Mouse (Mus musculus) left cerebral cortex, adult 11 months (tissue): ENCODE data around the gene 9830107B12Rik.
"Not testable (repeated sequence)": the region's sequence is repeated elsewhere in the genome, so short reads cannot be mapped to it uniquely, and the experiment has no call there.

ENCODE experiments used
- DNase-seq: peaks from one replicate; pipeline ENCODE4 v3.0.0; 2022; ENCODE audit warnings: low spot score

9830107B12Rik gene

DNA sequence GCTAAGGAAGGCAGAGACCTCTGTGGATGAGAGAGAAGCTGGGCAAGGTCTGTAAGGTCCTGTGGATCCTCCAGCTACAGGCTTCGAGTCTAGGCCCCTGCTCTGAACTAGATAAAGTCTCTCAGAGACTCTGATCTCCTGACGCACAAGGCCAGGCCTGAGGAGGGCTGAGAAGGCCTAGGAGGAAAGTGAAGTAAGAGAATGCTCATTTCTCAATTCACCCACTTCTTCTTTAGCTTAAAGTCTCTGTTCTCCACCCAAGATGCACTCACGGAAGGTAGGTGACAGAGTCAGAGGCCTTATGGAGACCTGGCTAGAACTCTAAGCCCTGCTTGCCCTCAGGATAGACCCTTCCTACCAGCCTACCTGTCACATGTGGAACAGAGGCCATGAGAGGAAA is at the start of gene 9830107B12Rik:
TSS of gene 9830107B12Rik (minus strand) at position 149 of the 400 bp plus-strand sequence.
- no peak for DNase-seq

DNA sequence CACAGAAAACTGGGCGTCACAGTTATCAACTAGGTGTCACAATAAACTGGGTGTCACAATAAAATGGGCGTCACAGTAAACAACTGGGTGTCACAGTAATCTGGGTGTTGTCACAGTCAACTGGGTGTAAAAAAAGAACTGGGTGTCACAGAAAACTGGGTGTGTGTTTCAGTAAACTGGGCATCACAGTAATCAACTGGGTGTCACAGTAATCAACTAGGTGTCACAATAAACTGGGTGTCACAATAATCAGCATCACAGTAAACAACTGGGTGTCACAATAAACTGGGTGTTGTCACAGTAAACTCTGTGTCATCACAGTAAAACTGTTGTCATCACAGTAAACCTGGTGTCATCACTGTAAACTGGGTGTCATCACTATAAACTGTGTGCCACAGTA is 46.3 kb upstream of the 9830107B12Rik start:
- no peak for DNase-seq

DNA sequence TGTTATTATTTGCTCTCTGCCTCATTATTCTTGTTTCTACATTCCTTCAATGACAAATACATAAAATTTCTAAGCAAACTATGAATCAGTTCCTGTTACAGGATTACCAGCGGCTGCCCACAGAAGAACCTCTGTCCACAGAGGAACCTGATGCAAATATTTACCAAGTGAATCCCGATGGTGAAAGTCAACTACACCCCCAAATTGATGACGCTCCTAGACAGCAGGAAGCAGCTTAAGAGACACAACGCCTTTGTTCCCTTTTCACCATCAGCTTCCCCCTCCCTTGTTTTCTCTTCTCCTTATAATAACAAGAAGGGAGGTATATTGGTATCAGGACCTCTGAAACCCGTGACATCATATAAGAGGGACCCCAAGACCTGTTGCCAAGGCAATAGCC is 39.2 kb upstream of the 9830107B12Rik start:
- no peak for DNase-seq

DNA sequence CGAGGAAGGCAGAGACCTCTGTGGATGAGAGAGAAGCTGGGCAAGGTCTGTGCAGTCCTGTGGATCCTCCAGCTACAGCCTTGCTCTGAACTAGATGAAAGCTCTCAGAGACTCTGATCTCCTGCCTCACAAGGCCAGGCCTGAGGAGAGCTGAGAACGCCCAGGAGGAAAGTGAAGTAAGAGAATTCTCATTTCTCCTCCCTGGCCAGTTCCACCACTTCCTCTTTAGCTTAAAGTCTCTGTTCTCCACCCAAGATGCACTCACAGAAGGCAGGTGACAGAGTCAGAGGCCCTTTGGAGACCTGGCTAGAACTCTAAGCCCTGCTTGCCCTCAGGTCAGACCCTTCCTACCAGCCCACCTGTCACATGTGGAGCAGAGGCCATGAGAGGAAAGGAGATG is 21.0 kb upstream of the 9830107B12Rik start, which contains the start of gene A530064D06Rik:
TSS of gene A530064D06Rik (minus strand) at position 173 of the 400 bp plus-strand sequence.
- not testable (repeated sequence) for DNase-seq

DNA sequence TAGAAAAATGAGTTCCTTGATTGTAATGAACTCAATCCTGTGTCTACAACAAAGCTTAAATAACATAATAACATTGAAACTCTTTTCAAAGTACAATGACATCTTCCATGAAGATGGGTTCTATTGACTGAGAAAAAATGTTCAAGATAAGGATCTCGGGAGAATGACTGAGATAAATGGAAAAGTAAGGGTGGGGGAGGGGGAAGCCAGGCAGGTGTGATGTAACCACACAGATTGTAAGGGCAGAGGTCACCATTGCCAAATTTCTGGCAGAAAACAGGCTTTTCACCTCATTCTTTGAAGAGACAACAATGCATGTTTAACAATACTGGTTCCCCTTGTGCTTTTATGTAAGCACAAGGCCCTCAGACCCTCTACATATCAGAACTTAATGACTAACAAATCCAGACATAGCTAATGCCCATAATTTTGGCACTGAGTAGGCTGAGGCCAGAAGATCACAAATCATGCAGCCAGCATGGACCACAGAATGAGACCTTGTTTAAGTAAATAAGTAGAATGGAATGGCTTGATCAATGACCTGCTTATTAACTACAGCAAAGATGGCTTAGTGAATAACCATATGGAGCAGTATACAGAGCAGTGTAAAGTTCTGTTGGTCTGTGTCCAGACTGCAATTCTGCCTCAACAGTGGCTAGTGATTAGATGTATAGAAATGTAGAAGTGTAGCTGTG is 11.5 kb upstream of the 9830107B12Rik start:
- DNase-seq, result no peak

DNA sequence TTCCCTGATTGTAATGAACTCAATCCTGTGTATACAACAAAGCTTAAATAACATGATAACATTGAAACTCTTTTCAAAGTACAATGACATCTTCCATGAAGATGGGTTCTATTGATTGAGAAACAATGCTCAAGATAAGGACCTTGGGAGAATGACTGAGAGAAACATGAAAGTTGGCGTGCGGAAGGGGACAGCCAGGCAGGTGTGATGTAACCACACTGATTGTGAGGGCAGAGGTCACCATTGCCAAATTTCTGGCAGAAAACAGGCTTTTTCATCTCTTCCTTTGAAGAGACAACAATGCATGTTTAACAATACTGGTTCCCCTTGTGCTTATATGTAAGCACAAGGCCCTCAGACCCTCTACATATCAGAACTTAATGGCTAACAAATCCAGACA is 13.3 kb downstream of the 9830107B12Rik start:
- DNase-seq, result no peak

DNA sequence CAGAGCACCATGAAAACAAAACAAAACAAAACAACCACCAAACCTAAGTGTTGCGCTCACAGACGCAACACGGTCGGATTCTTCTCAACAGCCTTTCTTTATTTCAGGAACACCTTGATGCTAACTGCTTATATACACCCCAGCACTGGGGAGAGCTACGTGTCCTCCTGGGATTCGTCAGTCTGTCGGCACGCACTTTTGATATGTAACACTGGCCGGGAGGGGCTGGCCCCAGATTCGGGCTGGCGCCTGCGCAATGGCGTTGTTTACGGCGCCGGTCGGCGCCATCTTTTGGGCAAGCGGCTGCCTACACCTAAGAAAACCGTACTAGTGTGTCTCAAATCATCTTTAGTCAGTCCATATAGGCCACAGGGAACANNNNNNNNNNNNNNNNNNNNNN is 25.6 kb downstream of the 9830107B12Rik start:
- DNase-seq, result no peak

DNA sequence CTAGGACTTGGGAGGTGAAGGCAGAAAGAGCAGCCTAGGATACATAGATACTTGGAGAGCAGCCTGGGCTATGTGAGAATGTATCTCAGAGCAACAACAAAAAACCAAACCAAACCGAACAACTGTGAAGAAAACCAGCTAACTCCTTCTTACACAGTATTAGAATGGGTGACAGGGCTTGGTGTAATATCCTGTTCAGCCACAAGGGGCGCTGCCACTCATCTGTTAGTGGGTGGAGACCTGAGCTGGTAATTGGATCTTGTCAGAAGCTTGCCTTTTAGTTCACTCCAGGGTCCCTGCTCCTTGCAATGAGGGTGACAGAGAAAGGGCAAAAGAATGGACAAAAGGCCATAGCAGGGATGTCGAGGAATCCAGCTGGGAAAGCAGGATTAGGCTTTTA is 26.4 kb downstream of the 9830107B12Rik start:
- peak; percentile 37 for DNase-seq

DNA sequence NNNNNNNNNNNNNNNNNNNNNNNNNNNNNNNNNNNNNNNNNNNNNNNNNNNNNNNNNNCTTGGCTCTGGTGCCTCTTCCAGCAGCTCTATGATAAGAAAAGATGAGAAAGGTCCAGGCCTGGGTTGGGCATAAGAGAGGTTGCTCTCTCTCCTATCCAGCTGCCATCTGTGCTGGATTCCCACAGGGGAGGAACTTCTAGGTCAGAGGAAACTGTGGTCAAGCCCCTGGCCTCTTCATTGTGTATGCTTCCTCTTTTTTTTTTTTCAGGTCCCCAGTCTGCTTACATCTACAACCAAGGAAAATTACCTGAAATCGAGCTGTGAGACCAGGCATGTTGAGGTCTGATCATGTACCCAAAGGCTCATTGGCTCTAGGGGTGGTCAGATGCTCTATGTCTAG is 27.5 kb downstream of the 9830107B12Rik start:
- no peak for DNase-seq

DNA sequence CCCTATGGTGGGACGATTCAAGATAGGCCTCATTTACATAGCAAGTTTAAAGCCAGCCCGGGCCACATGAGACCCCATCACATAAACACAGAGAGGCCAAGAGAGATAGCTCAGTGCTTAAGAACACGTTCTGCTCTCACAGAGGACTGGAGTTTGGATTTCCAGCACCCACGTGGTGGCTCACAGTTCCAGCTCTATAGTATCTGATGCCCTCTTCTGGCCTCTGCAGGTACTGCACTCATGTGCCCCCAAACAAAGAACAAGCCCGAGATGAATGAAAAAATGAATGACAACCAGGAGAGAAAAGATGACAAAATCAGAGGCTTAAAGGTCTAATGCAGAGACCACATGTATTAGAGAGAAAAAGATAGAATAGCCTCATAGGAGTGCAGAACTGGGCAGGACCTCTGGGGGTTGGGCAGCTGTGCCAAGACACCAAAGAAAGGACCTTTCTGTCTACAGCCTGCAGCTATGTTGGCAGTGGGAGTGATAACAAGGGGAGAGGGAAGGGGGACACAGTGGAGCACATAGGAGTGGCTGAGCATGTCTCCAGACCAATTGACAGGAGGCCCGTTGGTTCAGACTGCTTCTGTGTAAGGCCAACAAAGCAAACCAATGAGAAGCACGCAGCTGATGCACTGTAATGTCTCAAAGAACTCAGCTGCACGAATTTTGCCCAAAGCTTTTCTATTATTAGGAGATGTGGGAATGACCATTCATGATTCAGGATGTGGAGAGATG is 35.4 kb downstream of the 9830107B12Rik start:
- DNase-seq, result no peak

DNA sequence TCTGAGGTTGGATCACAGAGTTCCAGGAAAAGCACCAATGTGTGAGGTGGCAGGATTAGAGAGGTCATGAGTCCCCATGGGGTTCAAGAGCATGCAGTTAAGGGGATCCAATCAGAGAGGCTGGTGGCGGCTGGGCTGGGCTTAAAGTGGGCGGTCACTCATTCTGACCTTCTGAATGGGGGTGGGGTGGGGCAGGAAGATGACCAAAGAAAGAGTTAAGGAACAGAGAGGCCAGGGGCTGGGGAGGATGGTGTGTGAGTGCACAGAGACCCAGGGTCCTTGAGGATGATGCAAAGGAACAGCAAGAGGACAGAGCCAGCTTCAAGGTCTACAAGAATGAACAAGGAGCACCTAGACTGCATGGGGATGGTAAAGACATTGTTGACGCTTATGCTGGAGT is 37.5 kb downstream of the 9830107B12Rik start:
- DNase-seq, result no peak

DNA sequence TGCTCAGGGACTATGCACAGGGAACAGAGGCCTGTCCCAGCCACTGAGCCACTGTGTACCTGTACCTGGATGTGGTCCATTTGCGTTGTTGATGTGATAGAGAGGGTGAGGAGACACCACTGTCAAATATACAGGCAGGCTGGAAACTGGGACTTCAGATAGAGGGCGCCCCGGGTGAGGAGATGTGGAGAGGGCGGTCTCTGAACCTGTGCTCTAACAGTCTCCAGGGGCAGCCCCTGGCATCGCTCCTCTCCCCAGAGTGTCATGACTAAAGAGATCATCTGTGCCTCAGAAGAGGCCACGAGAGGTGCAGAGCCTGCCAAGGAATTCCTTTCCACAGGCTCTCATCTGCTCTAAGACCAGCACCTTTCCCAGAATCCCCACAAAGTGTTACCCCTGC is 38.2 kb downstream of the 9830107B12Rik start:
- no peak for DNase-seq

DNA sequence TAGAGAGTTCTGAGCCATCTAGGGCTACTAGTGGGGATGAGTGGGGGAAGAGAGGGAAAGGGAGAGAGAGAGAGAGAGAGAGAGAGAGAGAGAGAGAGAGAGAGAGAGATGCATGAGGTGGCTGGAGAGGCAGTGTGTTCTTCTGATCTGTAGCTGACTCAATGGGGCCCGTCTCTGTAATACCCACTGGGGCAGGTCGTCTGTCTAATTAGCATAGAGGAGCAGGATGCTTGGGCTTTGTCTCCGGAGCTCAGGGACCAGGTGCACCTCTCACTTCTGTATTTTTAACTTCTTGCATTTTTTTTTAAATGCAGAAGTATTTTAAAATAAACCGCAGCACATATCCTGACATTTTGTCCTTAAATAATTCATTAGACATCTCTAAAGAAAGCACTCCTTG is 38.7 kb downstream of the 9830107B12Rik start:
- DNase-seq, result no peak

DNA sequence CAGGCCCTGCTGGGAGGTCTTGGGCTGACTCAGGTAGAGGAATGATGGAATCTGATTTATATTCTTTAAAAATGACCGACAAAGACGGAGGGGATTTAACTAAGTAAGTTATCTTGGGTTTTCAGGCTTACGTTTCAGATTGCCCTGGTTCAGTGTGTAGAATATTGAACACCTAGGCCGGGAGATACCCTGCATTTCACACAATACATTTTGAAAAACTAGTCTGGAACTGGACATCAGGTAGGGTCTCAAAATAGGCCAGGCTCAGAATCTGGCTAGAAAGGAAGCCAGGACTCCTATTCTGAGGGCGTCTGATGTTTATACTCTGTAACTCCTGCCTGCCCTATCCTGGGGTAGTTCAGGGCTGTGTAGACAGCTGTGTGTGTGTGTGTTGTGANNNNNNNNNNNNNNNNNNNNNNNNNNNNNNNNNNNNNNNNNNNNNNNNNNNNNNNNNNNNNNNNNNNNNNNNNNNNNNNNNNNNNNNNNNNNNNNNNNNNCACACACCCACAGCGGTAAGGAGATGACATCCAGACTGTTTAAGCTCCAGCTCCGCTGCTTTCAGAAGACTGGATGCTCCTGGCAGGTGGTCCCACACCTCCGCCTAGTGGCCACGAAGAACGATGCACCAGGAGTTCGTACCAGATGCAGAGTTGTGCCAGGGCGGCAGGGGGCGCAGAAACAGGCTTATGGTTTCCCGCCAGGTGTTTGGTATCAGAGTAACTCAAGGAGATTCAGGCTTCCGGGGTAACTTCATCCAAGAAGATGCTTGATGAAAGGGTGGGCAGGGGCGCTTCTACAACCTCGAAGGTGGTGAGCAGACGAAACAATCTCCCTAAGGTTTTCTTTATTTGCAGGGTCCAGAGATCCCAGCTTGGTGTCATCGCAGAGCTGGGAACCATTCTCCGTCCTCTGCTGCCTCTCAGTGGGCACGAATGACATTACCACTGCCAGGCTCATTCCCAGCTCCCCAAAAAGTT is 45.3 kb downstream of the 9830107B12Rik start:
- DNase-seq, result peak; percentile 79

DNA sequence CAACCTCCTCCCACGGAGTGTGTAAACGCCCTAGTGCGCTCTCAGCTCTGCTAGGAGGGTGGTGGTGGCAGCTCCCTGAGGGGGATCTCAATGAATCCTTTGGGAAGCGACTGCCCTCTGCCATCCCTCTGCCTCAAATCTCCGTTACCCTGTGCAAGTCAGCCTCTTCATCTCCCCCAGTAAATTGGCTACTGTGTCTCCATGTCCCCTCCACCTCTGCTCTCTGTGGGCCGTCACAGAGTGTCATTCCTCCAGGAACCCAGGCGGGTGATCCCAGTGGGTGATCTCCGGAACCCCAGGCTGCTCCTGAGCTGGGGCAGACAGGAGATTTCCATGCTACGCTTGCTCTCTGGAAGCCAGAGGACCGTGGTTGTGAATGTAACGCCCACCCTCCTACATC is 46.8 kb downstream of the 9830107B12Rik start:
- no peak for DNase-seq

DNA sequence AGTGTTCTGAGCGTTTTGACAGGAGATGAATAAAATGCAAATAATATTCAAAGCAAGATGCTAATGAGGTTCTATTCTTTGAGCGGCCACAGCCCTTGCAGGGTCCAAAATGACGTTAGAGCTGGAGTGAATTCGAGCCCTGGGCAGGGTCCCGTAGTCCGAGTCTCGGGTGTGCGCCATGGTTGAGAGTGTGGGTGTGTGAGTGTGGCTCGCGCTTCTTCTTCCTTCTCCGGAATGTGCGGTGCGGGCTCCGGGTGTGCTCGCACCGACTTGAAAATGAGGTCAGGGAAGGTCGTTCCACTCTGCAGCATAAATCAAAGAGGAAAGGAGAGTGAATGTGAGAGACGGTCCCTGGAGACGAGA is 47.6 kb downstream of the 9830107B12Rik start:
- no peak for DNase-seq

DNA sequence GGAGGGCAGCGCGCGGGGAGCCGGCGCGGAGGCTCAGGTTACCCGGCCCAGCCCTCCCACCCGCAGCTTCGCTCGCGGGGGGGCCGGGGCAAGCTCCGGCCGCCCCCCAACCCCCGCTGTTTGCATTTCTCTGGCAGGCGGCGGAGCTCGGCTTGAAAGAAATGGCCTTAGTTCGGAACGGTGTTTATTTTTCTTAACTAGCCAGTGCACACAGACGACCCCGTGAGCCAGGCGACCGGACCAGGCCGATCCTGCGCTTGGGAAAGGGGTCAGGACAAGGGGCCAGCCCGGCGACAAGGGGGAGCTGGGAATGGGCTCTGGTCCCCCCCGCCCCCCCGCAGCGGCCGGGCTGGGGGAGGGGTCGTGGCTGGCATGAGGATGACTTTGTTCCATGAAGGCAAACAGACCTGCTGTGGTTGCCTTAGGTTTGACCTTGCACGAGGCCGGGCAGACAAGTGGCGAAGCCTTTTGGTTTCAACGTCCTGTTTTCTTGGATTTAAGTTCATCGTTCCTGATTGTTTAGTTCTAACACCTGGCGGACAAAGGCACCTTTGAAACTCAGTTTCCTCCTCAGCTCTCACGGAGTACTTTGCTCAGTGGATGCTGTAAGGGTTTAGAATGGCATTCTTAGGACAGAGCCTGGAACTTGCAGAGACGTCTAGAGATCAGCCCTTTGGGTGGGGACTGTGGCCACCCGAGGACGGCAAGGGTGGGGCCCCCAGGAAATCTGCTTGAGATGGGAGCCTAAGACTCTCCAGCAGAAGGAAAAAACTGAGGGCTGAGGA is 48.1 kb downstream of the 9830107B12Rik start:
- DNase-seq, result no peak

DNA sequence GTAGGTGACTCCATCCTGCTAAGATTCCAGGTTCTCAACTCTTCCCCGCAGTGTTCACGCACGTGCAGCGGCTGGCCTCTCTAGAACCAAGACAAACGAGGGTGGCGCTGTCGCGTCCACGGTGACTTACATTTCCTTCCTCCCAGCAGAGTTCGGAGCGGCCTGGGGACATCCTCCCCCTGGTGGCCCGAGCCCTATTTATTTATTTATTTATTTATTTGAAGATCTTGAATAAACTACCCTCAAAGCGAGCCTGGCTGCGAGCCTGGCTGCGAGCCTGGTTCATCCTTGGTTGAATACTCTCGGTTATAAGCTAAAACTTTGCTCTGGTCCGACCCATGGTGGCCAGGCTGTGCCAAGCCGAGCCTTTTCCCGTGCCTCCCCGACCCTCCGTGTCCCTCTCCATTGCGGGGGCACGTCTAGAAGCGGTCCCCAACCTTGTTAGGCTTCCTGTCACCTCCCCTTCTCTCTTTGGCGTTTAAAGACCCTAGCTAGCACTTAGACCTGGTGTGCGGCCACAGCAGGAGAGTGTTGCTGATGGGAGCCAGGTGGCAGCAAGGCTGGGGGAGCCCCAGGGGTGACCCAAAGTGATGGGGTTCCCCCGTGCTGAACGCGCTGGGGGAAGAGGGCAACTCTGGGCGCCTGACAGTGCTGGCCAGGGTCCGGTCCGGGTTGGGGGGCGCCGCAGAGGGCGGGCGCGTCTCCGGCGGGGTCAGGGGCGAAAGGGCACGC is 48.9 kb downstream of the 9830107B12Rik start:
- DNase-seq, result no peak

DNA sequence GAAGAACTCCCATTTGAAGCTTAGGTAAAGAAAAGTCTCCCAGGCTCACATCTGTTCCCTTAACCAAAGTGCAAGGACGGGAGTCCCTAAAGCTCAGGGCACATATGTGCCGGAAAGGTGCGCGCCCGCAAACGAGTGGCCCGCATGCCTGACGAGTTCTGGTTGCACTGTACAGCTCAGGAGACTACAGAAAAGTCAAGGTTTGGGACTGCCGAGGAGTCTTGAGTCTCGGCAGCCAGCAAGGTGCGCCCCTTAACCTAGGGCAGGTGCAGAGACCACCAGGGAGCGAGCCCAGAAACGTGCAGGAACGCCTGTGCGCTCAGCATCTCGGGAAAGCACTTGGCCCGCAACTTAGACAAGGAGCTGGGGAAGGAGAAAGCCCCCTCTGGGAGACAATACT is 49.7 kb downstream of the 9830107B12Rik start:
- DNase-seq, result no peak

DNA sequence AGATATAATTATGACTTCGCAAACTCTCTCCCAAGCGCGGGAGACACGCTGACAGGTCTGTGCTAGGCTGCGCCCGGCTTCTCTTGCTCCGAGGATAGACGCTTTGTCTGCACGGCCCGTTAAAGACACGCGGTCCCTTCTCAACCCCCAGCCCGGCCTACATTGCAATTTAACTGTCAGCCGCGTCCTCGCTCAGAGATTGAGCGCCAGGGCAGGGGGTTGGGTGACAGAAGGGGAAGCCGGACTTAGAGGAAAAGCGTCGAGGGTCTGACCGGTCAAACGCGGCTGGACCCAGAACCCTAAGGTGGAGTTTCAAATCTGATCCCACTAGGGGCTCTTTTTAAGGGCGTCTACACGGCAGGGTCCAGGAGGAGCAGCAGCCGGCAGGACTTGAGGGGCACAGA is 50.3 kb downstream of the 9830107B12Rik start:
- DNase-seq, result no peak
